Mouse (Mus musculus) CH12.LX (cell line): Measurements from ENCODE around the gene Agps. TPM values are rescaled to one million over a fixed set of nuclear protein-coding genes. Genes with fewer than 3 reads are reported as not detected.

Experiments used
- DNase-seq: peaks from one replicate; pipeline ENCODE4 v3.0.0-alpha.2; 2013; ENCODE audit errors: extremely low read depth
- H3K27ac ChIP-seq: 2 replicates; pipeline ENCODE4 v1.5.1; 2012; ENCODE audit warnings: low read depth, mild to moderate bottlenecking, control low read depth, moderate library complexity; ENCODE audit not compliant: insufficient read depth
- H3K27me3 ChIP-seq: replicated peaks from 2 replicates; pipeline ENCODE3; 2012; ENCODE audit warnings: inconsistent platforms
- H3K36me3 ChIP-seq, 2 experiments: replicated peaks in 1 of 2; 2 replicates each; pipeline versions ENCODE3 to v1.6.1; 2012; ENCODE audit warnings: inconsistent platforms in 1 of 2, low read length in 1 of 2, mild to moderate bottlenecking in 1 of 2, mixed read lengths in 1 of 2, moderate library complexity in 1 of 2; ENCODE audit not compliant: control insufficient read depth in 1 of 2, insufficient read depth in 1 of 2
- H3K4me1 ChIP-seq, 2 experiments: 2 replicates each; pipeline ENCODE4 v1.6.1; 2012; ENCODE audit warnings: inconsistent platforms in 1 of 2, moderate library complexity in 1 of 2; ENCODE audit not compliant: insufficient read depth in 2 of 2, control insufficient read depth in 1 of 2
- H3K4me2 ChIP-seq: 2 replicates; pipeline ENCODE4 v1.6.1; 2012; ENCODE audit warnings: low read depth, mild to moderate bottlenecking, control low read depth; ENCODE audit not compliant: poor library complexity, insufficient read depth, severe bottlenecking
- H3K4me3 ChIP-seq, 3 experiments: fragments of 150-350 bp in 1 of 3; sonication (generic) in 1 of 3; replicated peaks in 1 of 3; 2 replicates each; pipeline versions ENCODE3 to v1.5.1; 2011 to 2012; ENCODE audit warnings: low read depth in 2 of 3, low read length in 2 of 3, mild to moderate bottlenecking in 2 of 3, moderate library complexity in 2 of 3, control low read depth in 1 of 3, improper control_type of control experiment in 1 of 3, inconsistent platforms in 1 of 3, mixed read lengths in 1 of 3; ENCODE audit not compliant: poor library complexity in 1 of 3
- H3K79me2 ChIP-seq: replicated peaks from 2 replicates; pipeline ENCODE4 v1.6.1; 2012; ENCODE audit warnings: mild to moderate bottlenecking, moderate library complexity; ENCODE audit not compliant: control insufficient read depth, poor library complexity, insufficient read depth, severe bottlenecking; ENCODE audit errors: extremely low read depth
- H3K9ac ChIP-seq: 2 replicates; pipeline ENCODE4 v1.6.1; 2012; ENCODE audit warnings: low read depth, mild to moderate bottlenecking, control low read depth, moderate library complexity; ENCODE audit not compliant: insufficient read depth
- H3K9me3 ChIP-seq: replicated peaks from 2 replicates; pipeline ENCODE3; 2012; ENCODE audit warnings: low read length, inconsistent platforms, mixed read lengths
- BHLHE40 ChIP-seq: IDR thresholded peaks from 2 replicates; pipeline ENCODE4 v1.6.1; 2011; ENCODE audit warnings: mild to moderate bottlenecking, low read depth, low read length, improper control_type of control experiment
- CHD1 ChIP-seq: IDR thresholded peaks from 2 replicates; pipeline ENCODE4 v1.6.1; 2012; ENCODE audit warnings: low read depth, low read length, improper control_type of control experiment, inconsistent platforms
- CHD2 ChIP-seq: IDR thresholded peaks from 2 replicates; pipeline ENCODE4 v1.6.1; 2011; ENCODE audit warnings: low read length, improper control_type of control experiment
- CTCF ChIP-seq, 2 experiments: IDR thresholded peaks in 1 of 2; conservative IDR thresholded peaks in 1 of 2; 2 replicates each; pipeline ENCODE4 v1.5.1; 2011 to 2012; ENCODE audit warnings: low read depth in 2 of 2, low read length in 2 of 2, improper control_type of control experiment in 1 of 2, inconsistent platforms in 1 of 2, mild to moderate bottlenecking in 1 of 2, moderate library complexity in 1 of 2
- E2F4 ChIP-seq: IDR thresholded peaks from 2 replicates; pipeline ENCODE4 v1.6.1; 2011; ENCODE audit warnings: low read depth, low read length, improper control_type of control experiment; ENCODE audit not compliant: insufficient replicate concordance
- ELF1 ChIP-seq: IDR thresholded peaks from 2 replicates; pipeline ENCODE4 v1.6.1; 2014; ENCODE audit warnings: low read depth, mild to moderate bottlenecking, inconsistent platforms, low read length, improper control_type of control experiment
- EP300 ChIP-seq: IDR thresholded peaks from 2 replicates; pipeline ENCODE4 v1.6.1; 2011; ENCODE audit warnings: low read length, improper control_type of control experiment
- ETS1 ChIP-seq: conservative IDR thresholded peaks from 2 replicates; pipeline ENCODE4 v1.6.1; 2012; ENCODE audit warnings: low read depth, mild to moderate bottlenecking, inconsistent platforms, low read length, improper control_type of control experiment, moderate library complexity
- GABPA ChIP-seq: IDR thresholded peaks from 2 replicates; pipeline ENCODE4 v1.6.1; 2012; ENCODE audit warnings: low read depth, low read length, improper control_type of control experiment, inconsistent platforms; ENCODE audit not compliant: insufficient replicate concordance
- HCFC1 ChIP-seq: IDR thresholded peaks from 2 replicates; pipeline ENCODE4 v1.6.1; 2012; ENCODE audit warnings: low read depth, mild to moderate bottlenecking, inconsistent platforms, low read length, improper control_type of control experiment
- IRF4 ChIP-seq: IDR thresholded peaks from 2 replicates; pipeline ENCODE4 v1.6.1; 2014; ENCODE audit warnings: low read depth, mild to moderate bottlenecking, inconsistent platforms, low read length, improper control_type of control experiment
- JUN ChIP-seq: IDR thresholded peaks from 2 replicates; pipeline ENCODE4 v1.6.1; 2011; ENCODE audit warnings: low read depth, mild to moderate bottlenecking, low read length, improper control_type of control experiment, moderate library complexity; ENCODE audit not compliant: insufficient read depth
- JUND ChIP-seq: conservative IDR thresholded peaks from 2 replicates; pipeline ENCODE4 v1.6.1; 2011; ENCODE audit warnings: low read depth, low read length, improper control_type of control experiment
- KAT2A ChIP-seq: IDR thresholded peaks from 2 replicates; pipeline ENCODE4 v1.6.1; 2012; ENCODE audit warnings: low read length, improper control_type of control experiment, inconsistent platforms; ENCODE audit not compliant: insufficient replicate concordance
- MAFK ChIP-seq: IDR thresholded peaks from 2 replicates; pipeline ENCODE4 v1.6.1; 2011; ENCODE audit warnings: low read length, improper control_type of control experiment; ENCODE audit not compliant: insufficient replicate concordance
- MAX ChIP-seq: IDR thresholded peaks from 2 replicates; pipeline ENCODE4 v1.6.1; 2011; ENCODE audit warnings: low read length, improper control_type of control experiment
- MAZ ChIP-seq: IDR thresholded peaks from 2 replicates; pipeline ENCODE4 v1.6.1; 2012; ENCODE audit warnings: low read depth, mild to moderate bottlenecking, inconsistent platforms, low read length, improper control_type of control experiment, moderate library complexity
- MEF2A ChIP-seq: IDR thresholded peaks from 2 replicates; pipeline ENCODE4 v1.6.1; 2014; ENCODE audit warnings: low read depth, mild to moderate bottlenecking, inconsistent platforms, low read length, improper control_type of control experiment, borderline replicate concordance
- MXI1 ChIP-seq: IDR thresholded peaks from 2 replicates; pipeline ENCODE4 v1.6.1; 2011; ENCODE audit warnings: mild to moderate bottlenecking, low read depth, low read length, improper control_type of control experiment
- MYC ChIP-seq: IDR thresholded peaks from 2 replicates; pipeline ENCODE4 v1.6.1; 2011; ENCODE audit warnings: low read depth, mild to moderate bottlenecking, improper control_type of control experiment, low read length
- NELFE ChIP-seq: IDR thresholded peaks from 2 replicates; pipeline ENCODE4 v1.6.1; 2011; ENCODE audit warnings: low read depth, low read length, improper control_type of control experiment
- NRF1 ChIP-seq: IDR thresholded peaks from 2 replicates; pipeline ENCODE4 v1.6.1; 2014; ENCODE audit warnings: low read depth, mild to moderate bottlenecking, inconsistent platforms, low read length, improper control_type of control experiment, moderate library complexity
- PAX5 ChIP-seq: IDR thresholded peaks from 2 replicates; pipeline ENCODE4 v1.6.1; 2012; ENCODE audit warnings: low read length, inconsistent platforms, mixed read lengths
- POLR2A ChIP-seq: IDR thresholded peaks from 2 replicates; pipeline ENCODE4 v1.6.1; 2011; ENCODE audit warnings: low read depth, mild to moderate bottlenecking, improper control_type of control experiment, low read length
- POLR2AphosphoS2 ChIP-seq: IDR thresholded peaks from 2 replicates; pipeline ENCODE4 v1.6.1; 2011; ENCODE audit warnings: low read depth, low read length, improper control_type of control experiment
- RCOR1 ChIP-seq: conservative IDR thresholded peaks from 2 replicates; pipeline ENCODE4 v1.6.1; 2012; ENCODE audit warnings: low read depth, mild to moderate bottlenecking, inconsistent platforms, low read length, improper control_type of control experiment
- SIN3A ChIP-seq: IDR thresholded peaks from 2 replicates; pipeline ENCODE4 v1.6.1; 2012; ENCODE audit warnings: low read length, improper control_type of control experiment, inconsistent platforms
- SMC3 ChIP-seq: IDR thresholded peaks from 2 replicates; pipeline ENCODE4 v1.6.1; 2011; ENCODE audit warnings: low read depth, low read length, improper control_type of control experiment
- TBP ChIP-seq: conservative IDR thresholded peaks from 2 replicates; pipeline ENCODE4 v1.6.1; 2011; ENCODE audit warnings: low read depth, low read length, improper control_type of control experiment
- TCF12 ChIP-seq: IDR thresholded peaks from 2 replicates; pipeline ENCODE4 v1.6.1; 2014; ENCODE audit warnings: low read depth, mild to moderate bottlenecking, inconsistent platforms, low read length, improper control_type of control experiment
- UBTF ChIP-seq: IDR thresholded peaks from 2 replicates; pipeline ENCODE4 v1.6.1; 2012; ENCODE audit warnings: low read depth, mild to moderate bottlenecking, inconsistent platforms, low read length, improper control_type of control experiment, moderate library complexity
- USF1 ChIP-seq: IDR thresholded peaks from 2 replicates; pipeline ENCODE4 v1.6.1; 2014; ENCODE audit warnings: low read depth, mild to moderate bottlenecking, inconsistent platforms, low read length, improper control_type of control experiment
- USF2 ChIP-seq: conservative IDR thresholded peaks from 2 replicates; pipeline ENCODE4 v1.6.1; 2011; ENCODE audit warnings: low read depth, low read length, improper control_type of control experiment
- ZC3H11A ChIP-seq: IDR thresholded peaks from 2 replicates; pipeline ENCODE4 v1.6.1; 2012; ENCODE audit warnings: low read depth, mild to moderate bottlenecking, inconsistent platforms, low read length, improper control_type of control experiment
- ZKSCAN1 ChIP-seq: IDR thresholded peaks from 2 replicates; pipeline ENCODE4 v1.6.1; 2012; ENCODE audit warnings: low read depth, inconsistent platforms, low read length, improper control_type of control experiment, borderline replicate concordance
- ZMIZ1 ChIP-seq: IDR thresholded peaks from 2 replicates; pipeline ENCODE4 v1.6.1; 2012; ENCODE audit warnings: low read depth, mild to moderate bottlenecking, inconsistent platforms, low read length, improper control_type of control experiment
- ZNF384 ChIP-seq: IDR thresholded peaks from 2 replicates; pipeline ENCODE4 v1.6.1; 2012; ENCODE audit warnings: low read depth, low read length, improper control_type of control experiment, inconsistent platforms
- dilution Hi-C: fragments of 300-500 bp; cut with MboI; formaldehyde crosslinking; loops from 2 replicates; pipeline ENCODE4 v1.14.3; 2020; ENCODE audit warnings: low sequenced_read_pairs; ENCODE audit not compliant: extremely low pct_unique_long_range_greater_than_20kb, extremely low pct_ligation_motif_present
- in situ Hi-C: fragments of 300-500 bp; cut with MboI; formaldehyde crosslinking; loops from 3 replicates; pipeline ENCODE4 v1.14.3; 2019; ENCODE audit warnings: low sequenced_read_pairs, low pct_ligation_motif_present, low pct_unique_long_range_greater_than_20kb, mixed read lengths
- polyA plus RNA-seq: library from polyadenylated mRNA; unstranded; fragments of >175 nt; gene quantifications from 2 replicates; pipeline ENCODE4 v1.2.1, GENCODE M21; 2012; ENCODE audit warnings: low read depth; ENCODE audit not compliant: insufficient read length
- total RNA-seq, 2 experiments: library from RNA; depleted of rRNA; stranded (reverse); fragments of 300-350 nt in 1 of 2; fragments of >200 nt in 1 of 2; gene quantifications; 2 replicates each; pipeline ENCODE4 v1.2.3; 2012 to 2014

The Agps gene
- total and polyA plus RNA-seq, 3 experiments, result 38.6 to 67.7 (median 49.3) TPM

GRCm38 (mm10) chr2:75823736-75824135 is 8.2 kb upstream of the Agps start:
- Histone ChIP-seq H3K4me1 (peaks cover 8 to 25% of the 10 kb centered on the region in 2 experiments; a peak in 3 of 4 replicates), H3K4me2 (peak overlapping the region; percentile 29; the same call in 1 of the 2 replicates), H3K4me3 (no peak overlapping the region), H3K79me2 (no peaks in the 10 kb centered on the region), H3K36me3 (no peaks in the 10 kb centered on the region), H3K9ac (no peak overlapping the region), H3K27ac (no peak overlapping the region), H3K27me3 (no peaks in the 10 kb centered on the region), H3K9me3 (no peaks in the 10 kb centered on the region)
- in situ Hi-C loops (no loop called here), dilution Hi-C loops (no loop called here)
- TF ChIP-seq GABPA (no peak), E2F4 (no peak), SIN3A (no peak), KAT2A (no peak), ETS1 (no peak), ZKSCAN1 (no peak), IRF4 (no peak), MAZ (no peak), NRF1 (no peak), MEF2A (no peak), ZMIZ1 (no peak), TCF12 (no peak), ZNF384 (no peak), MAFK (0 out of 2 replicates have a peak, but pooled peaks have one; percentile 29), POLR2A (peak; percentile 48), UBTF (no peak), JUND (no peak), ZC3H11A (no peak), PAX5 (no peak), RCOR1 (no peak), USF2 (no peak), MYC (no peak), TBP (0 out of 2 replicates have a peak, but pooled peaks have one; percentile 36), BHLHE40 (no peak), USF1 (no peak), POLR2AphosphoS2 (no peak), HCFC1 (no peak), MAX (no peak), CTCF (conservative IDR thresholded peaks at IDR 0.05 in 1 of 2, IDR thresholded peaks at IDR 0.05 in 1 of 2; ENCODE audit: low read depth in 2 of 2, low read length in 2 of 2) (no peak), CHD1 (no peak), CHD2 (no peak), EP300 (peak; percentile 39; the same call in 1 of the 2 replicates), JUN (no peak), NELFE (no peak), ELF1 (0 out of 2 replicates have a peak, but pooled peaks have one; percentile 31), MXI1 (no peak), SMC3 (no peak)
- DNase-seq, result peak; percentile 24
